Mouse (Mus musculus): ENCODE measurements around the gene 4931414P19Rik. TPM values are rescaled to one million over a fixed set of nuclear protein-coding genes. Genes with fewer than 3 reads are reported as not detected.

Gene 4931414P19Rik
- polyA plus RNA-seq, 1 experiment from 2014 or later = 6.7 TPM

GRCm38 (mm10) chr14:54641305-54641969 is 35.6 kb upstream of the 4931414P19Rik start, which contains the start of gene Cdh24:
Cdh24 (minus strand) TSS chr14:54641364.
- peak within 1 kb of the TSS; percentile 60 for H3K4me3 ChIP-seq
- under 1% methylated on average over 51 of the region's 52 CpGs for WGBS
- peak within 1 kb of the TSS; percentile 91 for H3K9ac ChIP-seq
- H3K4me2 ChIP-seq = peak within 1 kb of the TSS; percentile 92
- H3K36me3 ChIP-seq (replicated peaks) = peaks cover 46% of the 10 kb centered on the region
- H3K9me3 ChIP-seq = no peaks in the 10 kb centered on the region
- peaks cover 23% of the 10 kb centered on the region for H3K4me1 ChIP-seq
- ATAC-seq (replicated peaks) = peak; percentile 92
- H3K27me3 ChIP-seq (replicated peaks) = no peaks in the 10 kb centered on the region
- peak within 1 kb of the TSS; percentile 91 for H3K27ac ChIP-seq

DNA sequence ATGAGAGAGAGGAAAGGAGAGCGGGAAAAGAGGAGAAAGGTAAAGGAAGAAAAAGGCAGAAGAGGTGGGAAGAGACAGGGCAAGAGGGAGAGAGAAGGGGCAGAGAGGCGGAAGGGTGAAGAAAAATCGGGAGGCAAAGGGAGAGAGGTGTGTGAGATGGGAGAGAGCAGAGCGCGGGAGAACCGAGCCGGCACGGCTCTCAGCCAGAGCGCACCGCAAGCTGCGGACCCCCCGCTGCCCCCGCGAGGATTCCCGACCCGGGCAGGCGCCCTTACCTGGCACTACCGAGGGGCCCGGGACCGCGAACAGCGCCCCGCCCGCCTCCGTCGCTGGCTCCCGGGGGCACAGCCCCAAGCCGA is 35.1 kb upstream of the 4931414P19Rik start, which contains the start of gene Gm17606:
Gm17606 (plus strand) TSS at position 7 of the 359 bp plus-strand sequence.
- under 1% methylated on average over 28 of the region's 28 CpGs for WGBS
- ATAC-seq (replicated peaks) = no peak
- peak within 1 kb of the TSS; percentile 91 for H3K27ac ChIP-seq
- peak within 1 kb of the TSS; percentile 91 for H3K9ac ChIP-seq
- H3K27me3 ChIP-seq (replicated peaks) = no peaks in the 10 kb centered on the region
- peaks cover 44% of the 10 kb centered on the region for H3K36me3 ChIP-seq (replicated peaks)
- no peaks in the 10 kb centered on the region for H3K9me3 ChIP-seq
- peak within 1 kb of the TSS; percentile 92 for H3K4me2 ChIP-seq
- H3K4me3 ChIP-seq = peak within 1 kb of the TSS; percentile 60
- peaks cover 23% of the 10 kb centered on the region for H3K4me1 ChIP-seq

GRCm38 (mm10) chr14:54640121-54640520 is 34.3 kb upstream of the 4931414P19Rik start:
- Histone ChIP-seq H3K9ac (peak overlapping the region; percentile 26; the same call in 1 of the 2 replicates), H3K4me2 (peak overlapping the region; percentile 92), H3K4me1 (peaks cover 23% of the 10 kb centered on the region), H3K9me3 (no peaks in the 10 kb centered on the region), H3K36me3 (replicated peaks) (peaks cover 40% of the 10 kb centered on the region), H3K27me3 (replicated peaks) (no peaks in the 10 kb centered on the region), H3K27ac (no peak overlapping the region), H3K4me3 (peak overlapping the region; percentile 60)
- ATAC-seq (replicated peaks) = no peak
- 15% methylated on average over 4 of the region's 4 CpGs for WGBS

- H3K27ac ChIP-seq = no peak overlapping the region
- peaks cover 23% of the 10 kb centered on the region for H3K4me1 ChIP-seq
- no peak overlapping the region for H3K9ac ChIP-seq
- H3K27me3 ChIP-seq (replicated peaks) = no peaks in the 10 kb centered on the region
- peaks cover 26% of the 10 kb centered on the region for H3K36me3 ChIP-seq (replicated peaks)
- no peak for ATAC-seq (replicated peaks)
- WGBS = 82% methylated on average over 5 of the region's 5 CpGs
- H3K4me2 ChIP-seq = peak overlapping the region; percentile 92; the same call in 1 of the 2 replicates
- H3K4me3 ChIP-seq = no peak overlapping the region
- H3K9me3 ChIP-seq = no peaks in the 10 kb centered on the region
Measured at GRCm38 (mm10) chr14:54638210-54638609, 32.4 kb upstream of the 4931414P19Rik start.

- H3K4me2 ChIP-seq = no peak overlapping the region
- no peak overlapping the region for H3K4me3 ChIP-seq
- H3K36me3 ChIP-seq (replicated peaks) = peaks cover 25% of the 10 kb centered on the region
- peaks cover 20% of the 10 kb centered on the region for H3K4me1 ChIP-seq
- ATAC-seq (replicated peaks) = no peak
- WGBS = 47% methylated on average over 8 of the region's 8 CpGs
- H3K9ac ChIP-seq = no peak overlapping the region
- no peaks in the 10 kb centered on the region for H3K27me3 ChIP-seq (replicated peaks)
- H3K9me3 ChIP-seq = no peaks in the 10 kb centered on the region
- no peak overlapping the region for H3K27ac ChIP-seq
Measured at GRCm38 (mm10) chr14:54636954-54637353, 31.2 kb upstream of the 4931414P19Rik start.

GRCm38 (mm10) chr14:54634182-54634581 is 28.4 kb upstream of the 4931414P19Rik start:
- Histone ChIP-seq H3K4me3 (no peak overlapping the region), H3K4me2 (no peak overlapping the region), H3K9me3 (no peaks in the 10 kb centered on the region), H3K9ac (no peak overlapping the region), H3K4me1 (peaks cover 7% of the 10 kb centered on the region), H3K36me3 (replicated peaks) (peaks cover 30% of the 10 kb centered on the region), H3K27ac (no peak overlapping the region), H3K27me3 (replicated peaks) (no peaks in the 10 kb centered on the region)
- 83% methylated on average over 4 of the region's 4 CpGs for WGBS
- no peak for ATAC-seq (replicated peaks)

- Histone ChIP-seq H3K9me3 (no peaks in the 10 kb centered on the region), H3K9ac (no peak overlapping the region), H3K4me3 (no peak overlapping the region), H3K27ac (no peak overlapping the region), H3K4me1 (no peaks in the 10 kb centered on the region), H3K36me3 (replicated peaks) (peaks cover 28% of the 10 kb centered on the region), H3K27me3 (replicated peaks) (no peaks in the 10 kb centered on the region), H3K4me2 (no peak overlapping the region)
- no peak for ATAC-seq (replicated peaks)
- WGBS = 91% methylated on average over 37 of the region's 37 CpGs
Measured at GRCm38 (mm10) chr14:54632252-54632651, 26.5 kb upstream of the 4931414P19Rik start.

GRCm38 (mm10) chr14:54631240-54631599 is 25.4 kb upstream of the 4931414P19Rik start:
- WGBS = 63% methylated on average over 4 of the region's 4 CpGs

GRCm38 (mm10) chr14:54630583-54631239 is 24.9 kb upstream of the 4931414P19Rik start:
- no peak for ATAC-seq (replicated peaks)
- H3K4me2 ChIP-seq = no peak overlapping the region
- H3K9ac ChIP-seq = no peak overlapping the region; the same call in 1 of the 2 replicates
- no peak overlapping the region for H3K4me3 ChIP-seq
- H3K27me3 ChIP-seq (replicated peaks) = no peaks in the 10 kb centered on the region
- WGBS = 72% methylated on average over 11 of the region's 11 CpGs
- 0 out of 2 replicates have a peak overlapping the region, but pooled peaks have one; percentile 12 for H3K27ac ChIP-seq
- no peaks in the 10 kb centered on the region for H3K9me3 ChIP-seq
- no peaks in the 10 kb centered on the region for H3K4me1 ChIP-seq
- peaks cover 22% of the 10 kb centered on the region; the same call in 1 of the 2 replicates for H3K36me3 ChIP-seq (replicated peaks)

More at GRCm38 (mm10) chr14:54631240-54631599, 25.4 kb upstream of the 4931414P19Rik start:
- Histone ChIP-seq H3K4me1 (no peaks in the 10 kb centered on the region), H3K9me3 (no peaks in the 10 kb centered on the region), H3K27me3 (replicated peaks) (no peaks in the 10 kb centered on the region), H3K4me3 (no peak overlapping the region), H3K36me3 (replicated peaks) (peaks cover 27% of the 10 kb centered on the region; the same call in 1 of the 2 replicates), H3K4me2 (no peak overlapping the region), H3K9ac (no peak overlapping the region), H3K27ac (no peak overlapping the region)
- no peak for ATAC-seq (replicated peaks)

- 88% methylated on average over 2 of the region's 2 CpGs for WGBS
- Histone ChIP-seq H3K27me3 (replicated peaks) (no peaks in the 10 kb centered on the region), H3K27ac (no peak overlapping the region)
Measured at GRCm38 (mm10) chr14:54629797-54630196, 24.0 kb upstream of the 4931414P19Rik start.

GRCm38 (mm10) chr14:54628103-54628502 is 22.3 kb upstream of the 4931414P19Rik start:
- Histone ChIP-seq H3K36me3 (replicated peaks) (peaks cover 14% of the 10 kb centered on the region; the same call in 1 of the 2 replicates), H3K27me3 (replicated peaks) (no peaks in the 10 kb centered on the region), H3K4me2 (no peak overlapping the region), H3K4me1 (no peaks in the 10 kb centered on the region), H3K4me3 (no peak overlapping the region), H3K9ac (no peak overlapping the region), H3K9me3 (no peaks in the 10 kb centered on the region), H3K27ac (no peak overlapping the region)
- no peak for ATAC-seq (replicated peaks)
- WGBS = 82% methylated on average over 5 of the region's 5 CpGs

More at GRCm38 (mm10) chr14:54629797-54630196, 24.0 kb upstream of the 4931414P19Rik start:
- ATAC-seq (replicated peaks) = no peak
- Histone ChIP-seq H3K4me1 (no peaks in the 10 kb centered on the region), H3K4me2 (no peak overlapping the region), H3K9me3 (no peaks in the 10 kb centered on the region), H3K36me3 (replicated peaks) (peaks cover 20% of the 10 kb centered on the region; the same call in 1 of the 2 replicates), H3K9ac (no peak overlapping the region), H3K4me3 (no peak overlapping the region)

GRCm38 (mm10) chr14:54624976-54625375 is 19.2 kb upstream of the 4931414P19Rik start:
- no peak overlapping the region for H3K27ac ChIP-seq
- no peaks in the 10 kb centered on the region for H3K4me1 ChIP-seq
- H3K27me3 ChIP-seq (replicated peaks) = no peaks in the 10 kb centered on the region
- no peak overlapping the region for H3K4me3 ChIP-seq
- no peaks in the 10 kb centered on the region for H3K9me3 ChIP-seq
- H3K4me2 ChIP-seq = no peak overlapping the region
- H3K36me3 ChIP-seq (replicated peaks) = no peaks in the 10 kb centered on the region
- H3K9ac ChIP-seq = no peak overlapping the region
- no peak for ATAC-seq (replicated peaks)
- 78% methylated on average over 10 of the region's 10 CpGs for WGBS
